Mouse (Mus musculus) thymus, postnatal 25 days (tissue): ENCODE data around the gene Itga10.
"Not testable (repeated sequence)": the region's sequence is repeated elsewhere in the genome, so short reads cannot be mapped to it uniquely, and the experiment has no call there.

Experiments
- DNase-seq: peaks from one replicate; pipeline ENCODE4 v3.0.0; 2022

Gene Itga10

GRCm38 (mm10) chr3:96634928-96635879 is 10.2 kb upstream of the Itga10 start, which contains the start of the genes Pex11b and Gm42957:
TSS of gene Pex11b (plus strand) at chr3:96635376.
TSS of gene Gm42957 (plus strand) at chr3:96635474.
- DNase-seq, result peak; percentile 84

- no peak for DNase-seq
Measured at GRCm38 (mm10) chr3:96635906-96636305, 9.5 kb upstream of the Itga10 start.

GRCm38 (mm10) chr3:96636448-96636847 is 8.9 kb upstream of the Itga10 start:
- no peak for DNase-seq

- peak; percentile 78 for DNase-seq
Measured at GRCm38 (mm10) chr3:96639219-96639618, 6.2 kb upstream of the Itga10 start.

GRCm38 (mm10) chr3:96647365-96647764 is 2.0 kb downstream of the Itga10 start:
- DNase-seq, result no peak

- no peak for DNase-seq
Measured at GRCm38 (mm10) chr3:96660901-96661300, 15.5 kb downstream of the Itga10 start.

GRCm38 (mm10) chr3:96662731-96663316 is 17.4 kb downstream of the Itga10 start:
- DNase-seq, result no peak

GRCm38 (mm10) chr3:96663432-96664239 is 18.3 kb downstream of the Itga10 start:
- DNase-seq, result peak; percentile 73

- DNase-seq, result not testable (repeated sequence)
Measured at GRCm38 (mm10) chr3:96665732-96666363, 20.5 kb downstream of the Itga10 start.

GRCm38 (mm10) chr3:96666916-96667315 is 21.5 kb downstream of the Itga10 start:
- no peak for DNase-seq

GRCm38 (mm10) chr3:96667316-96667715 is 21.9 kb downstream of the Itga10 start:
- DNase-seq, result peak; percentile 38

GRCm38 (mm10) chr3:96668424-96669067 is 23.2 kb downstream of the Itga10 start:
- no peak for DNase-seq

GRCm38 (mm10) chr3:96669727-96670468 is 24.5 kb downstream of the Itga10 start, which contains the start of gene Ankrd35:
TSS of gene Ankrd35 (plus strand) at chr3:96670131.
- DNase-seq, result peak; percentile 79

GRCm38 (mm10) chr3:96671519-96671918 is 26.1 kb downstream of the Itga10 start:
- DNase-seq, result no peak

- DNase-seq, result no peak
Measured at GRCm38 (mm10) chr3:96673514-96673913, 28.1 kb downstream of the Itga10 start.

GRCm38 (mm10) chr3:96674442-96674841 is 29.1 kb downstream of the Itga10 start:
- no peak for DNase-seq

- DNase-seq, result no peak
Measured at GRCm38 (mm10) chr3:96675171-96675570, 29.8 kb downstream of the Itga10 start.

GRCm38 (mm10) chr3:96675690-96676089 is 30.3 kb downstream of the Itga10 start:
- no peak for DNase-seq

- no peak for DNase-seq
Measured at GRCm38 (mm10) chr3:96678456-96678855, 33.1 kb downstream of the Itga10 start.

GRCm38 (mm10) chr3:96679159-96679674 is 33.8 kb downstream of the Itga10 start:
- no peak for DNase-seq
